ENCODE assay signal across 8 mouse cellular contexts in the genomic region with DNA sequence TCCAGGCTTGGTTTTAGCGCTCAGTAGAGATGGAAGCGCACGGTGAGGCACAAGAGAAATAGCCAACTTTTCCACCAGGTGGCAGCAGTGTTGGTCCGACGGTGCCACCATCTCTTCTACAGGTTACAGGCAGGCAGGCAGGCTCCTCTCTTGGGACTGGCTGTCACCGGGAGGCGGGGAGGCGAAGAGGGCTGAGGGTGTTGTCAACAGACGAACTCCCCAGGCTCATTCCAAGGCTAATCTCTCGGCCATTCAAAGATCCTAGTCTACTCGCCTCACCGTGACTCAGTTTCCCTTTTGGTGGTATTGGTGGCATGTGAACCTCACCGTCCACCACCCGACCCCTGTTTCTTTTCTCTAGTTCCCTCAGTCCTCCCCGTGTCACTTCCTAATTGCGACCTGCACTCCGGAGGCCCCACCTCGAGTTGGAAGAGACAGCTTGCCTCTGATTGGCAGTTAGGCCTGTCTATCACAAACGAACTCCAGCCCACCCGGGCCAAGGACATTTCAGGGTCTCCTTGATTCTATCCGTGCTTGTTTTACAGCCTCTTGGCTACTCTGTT. TPM values are rescaled to one million over a fixed set of nuclear protein-coding genes. Genes with fewer than 3 reads are reported as not detected.
DNase-seq lines count a peak whose midpoint lies in the region; ATAC-seq and TF ChIP-seq lines count a peak whose summit lies in the region.

No protein-coding gene starts in this region.

- TF ChIP-seq CTCF in kidney, adult 2 months (conservative IDR thresholded peaks at IDR 0.05; ENCODE audit: insufficient read depth, insufficient read length, low read depth, low read length) = peak; percentile 93

- 2% methylated on average over 21 of the region's 21 CpGs for WGBS in embryonic facial prominence, embryonic 12.5 days
- 1% methylated on average over 21 of the region's 21 CpGs for WGBS in kidney, adult 2 months
- 1% methylated on average over 21 of the region's 21 CpGs for WGBS in limb, embryonic 11.5 days
- under 1% methylated on average over 21 of the region's 21 CpGs for WGBS in midbrain, embryonic 13.5 days

- peak overlapping the region; percentile 23 for H3K4me3 ChIP-seq in embryonic facial prominence, embryonic 12.5 days
- H3K4me3 ChIP-seq in kidney, adult 2 months (ENCODE audit: insufficient read depth, low read depth, low read length) = peak overlapping the region; percentile 41
- H3K4me3 ChIP-seq in limb, embryonic 11.5 days (ENCODE audit: low read depth, low read length) = peak overlapping the region; percentile 18; the same call in 1 of the 2 replicates
- H3K4me3 ChIP-seq in midbrain, embryonic 13.5 days (replicated peaks) = peak overlapping the region; percentile 33

- H3K27me3 ChIP-seq in embryonic facial prominence, embryonic 12.5 days = peaks cover 26% of the 10 kb centered on the region
- H3K27me3 ChIP-seq in kidney, adult 2 months (replicated peaks; ENCODE audit: control insufficient read depth, insufficient read depth, low read length) = no peaks in the 10 kb centered on the region
- H3K27me3 ChIP-seq in limb, embryonic 11.5 days (ENCODE audit: control insufficient read depth, insufficient read depth, low read length) = no peaks in the 10 kb centered on the region
- H3K27me3 ChIP-seq in midbrain, embryonic 13.5 days = no peaks in the 10 kb centered on the region

- H3K27ac ChIP-seq in embryonic facial prominence, embryonic 12.5 days = no peak overlapping the region
- peak overlapping the region; percentile 57; the same call in 1 of the 2 replicates for H3K27ac ChIP-seq in kidney, adult 2 months (ENCODE audit: insufficient read depth, low read depth, low read length)
- no peak overlapping the region for H3K27ac ChIP-seq in limb, embryonic 11.5 days (replicated peaks; ENCODE audit: low read depth, low read length)
- peak overlapping the region; percentile 45; the same call in 1 of the 2 replicates for H3K27ac ChIP-seq in midbrain, embryonic 13.5 days

- no peaks in the 10 kb centered on the region for H3K36me3 ChIP-seq in embryonic facial prominence, embryonic 12.5 days
- no peaks in the 10 kb centered on the region for H3K36me3 ChIP-seq in kidney, adult 2 months (ENCODE audit: control insufficient read depth, insufficient read depth, low read length)
- H3K36me3 ChIP-seq in limb, embryonic 11.5 days (ENCODE audit: control insufficient read depth, insufficient read depth, low read length) = no peaks in the 10 kb centered on the region
- H3K36me3 ChIP-seq in midbrain, embryonic 13.5 days = peaks cover 23% of the 10 kb centered on the region

- ATAC-seq in embryonic facial prominence, embryonic 12.5 days (ENCODE audit: insufficient number of reproducible peaks, insufficient read depth, low FRiP score, low TSS enrichment) = peak; percentile 68; the same call in 1 of the 2 replicates
- peak; percentile 57; the same call in 1 of the 2 replicates for ATAC-seq in limb, embryonic 11.5 days (ENCODE audit: insufficient number of reproducible peaks, low FRiP score, low TSS enrichment, low read depth)
- ATAC-seq in midbrain, embryonic 13.5 days = peak; percentile 89

- peaks cover 3% of the 10 kb centered on the region; the same call in 1 of the 2 replicates for H3K9me3 ChIP-seq in embryonic facial prominence, embryonic 12.5 days
- no peaks in the 10 kb centered on the region for H3K9me3 ChIP-seq in limb, embryonic 11.5 days (ENCODE audit: control insufficient read depth, low read length)
- H3K9me3 ChIP-seq in midbrain, embryonic 13.5 days = no peaks in the 10 kb centered on the region

- no peak overlapping the region for H3K9ac ChIP-seq in embryonic facial prominence, embryonic 12.5 days
- H3K9ac ChIP-seq in limb, embryonic 11.5 days (ENCODE audit: low read length) = no peak overlapping the region
- peak overlapping the region; percentile 25 for H3K9ac ChIP-seq in midbrain, embryonic 13.5 days (replicated peaks)

- DNase-seq in A20 (ENCODE audit: low read depth, low spot score) = peak; percentile 95
- DNase-seq in adrenal gland, postnatal 14 days = peak; percentile 90
- DNase-seq in heart, adult 8-10 months (ENCODE audit: low spot score) = peak; percentile 63
- DNase-seq in kidney, adult 2 months = peak; percentile 87
- DNase-seq in limb, embryonic 11.5 days (ENCODE audit: low spot score) = peak; percentile 85
- DNase-seq in spleen, adult 18-20 months = peak; percentile 52 to 75

- H3K4me1 ChIP-seq in embryonic facial prominence, embryonic 12.5 days = peaks cover 5% of the 10 kb centered on the region; the same call in 1 of the 2 replicates
- H3K4me1 ChIP-seq in kidney, adult 2 months (ENCODE audit: control insufficient read depth, insufficient read depth, low read length) = peaks cover 4% of the 10 kb centered on the region; the same call in 1 of the 2 replicates
- H3K4me1 ChIP-seq in limb, embryonic 11.5 days (ENCODE audit: control insufficient read depth, insufficient read depth, low read length) = peaks cover 5% of the 10 kb centered on the region; the same call in 1 of the 2 replicates
- H3K4me1 ChIP-seq in midbrain, embryonic 13.5 days (replicated peaks) = peaks cover 28% of the 10 kb centered on the region

- no peak for TF ChIP-seq POLR2A in kidney, adult 2 months (IDR thresholded peaks at IDR 0.05; ENCODE audit: low read depth, low read length)

- H3K4me2 ChIP-seq in embryonic facial prominence, embryonic 12.5 days (replicated peaks) = peak overlapping the region; percentile 49
- peak overlapping the region; percentile 37; the same call in 1 of the 2 replicates for H3K4me2 ChIP-seq in limb, embryonic 11.5 days (ENCODE audit: low read depth, severe bottlenecking)
- H3K4me2 ChIP-seq in midbrain, embryonic 13.5 days (replicated peaks) = peak overlapping the region; percentile 59

RNA-seq across cellular contexts. Expression of gene 4930451I11Rik, which starts 0.7 kb away (rescaled TPM):
- total RNA-seq in adrenal gland, postnatal 14 days (2021) = not detected in 2 replicates
- polyA plus RNA-seq in embryonic facial prominence, embryonic 12.5 days (2016; fragmentation: Nextera tagmentation; extraction: Ambion mirVana) = not detected in 2 replicates
- total RNA-seq in heart, adult 8-10 months (2022) = not detected
- polyA plus RNA-seq in kidney, adult 2 months (2012; rRNA removed) = 0.46 TPM in 1 of 2 replicates, not detected in the other
- not detected in 2 replicates for polyA plus RNA-seq in limb, embryonic 11.5 days (2014; fragmentation: Nextera tagmentation; extraction: Ambion mirVana)
- not detected in 2 replicates for polyA plus RNA-seq in midbrain, embryonic 13.5 days (2015; fragmentation: Nextera tagmentation; extraction: Ambion mirVana)

RNA-seq across cellular contexts. Expression of gene Doc2a, which starts 15.1 kb away (rescaled TPM):
- total RNA-seq in adrenal gland, postnatal 14 days (2021) = 0.63 and 0.64 TPM in 2 replicates
- 2.1 and 2.8 TPM in 2 replicates for polyA plus RNA-seq in embryonic facial prominence, embryonic 12.5 days (2016; fragmentation: Nextera tagmentation; extraction: Ambion mirVana)
- not detected for total RNA-seq in heart, adult 8-10 months (2022)
- 0.15 and 0.33 TPM in 2 replicates for polyA plus RNA-seq in kidney, adult 2 months (2012; rRNA removed)
- 0.85 and 1.5 TPM in 2 replicates for polyA plus RNA-seq in limb, embryonic 11.5 days (2014; fragmentation: Nextera tagmentation; extraction: Ambion mirVana)
- 5.3 and 8.5 TPM in 2 replicates for polyA plus RNA-seq in midbrain, embryonic 13.5 days (2015; fragmentation: Nextera tagmentation; extraction: Ambion mirVana)

RNA-seq across cellular contexts. Expression of gene Hirip3, which starts 29.7 kb away (rescaled TPM):
- 24.1 and 30.2 TPM in 2 replicates for total RNA-seq in adrenal gland, postnatal 14 days (2021)
- polyA plus RNA-seq in embryonic facial prominence, embryonic 12.5 days (2016; fragmentation: Nextera tagmentation; extraction: Ambion mirVana) = 43.7 and 45.6 TPM in 2 replicates
- total RNA-seq in heart, adult 8-10 months (2022) = 1 to 10 TPM; 4.8 to 9.6 (median 6.4) TPM
- 4.2 and 6.6 TPM in 2 replicates for polyA plus RNA-seq in kidney, adult 2 months (2012; rRNA removed)
- 25.9 and 29.4 TPM in 2 replicates for polyA plus RNA-seq in limb, embryonic 11.5 days (2014; fragmentation: Nextera tagmentation; extraction: Ambion mirVana)
- 26.8 and 28.5 TPM in 2 replicates for polyA plus RNA-seq in midbrain, embryonic 13.5 days (2015; fragmentation: Nextera tagmentation; extraction: Ambion mirVana)

RNA-seq across cellular contexts. Expression of gene Ino80e, which starts 30.1 kb away (rescaled TPM):
- 39.2 and 41.9 TPM in 2 replicates for total RNA-seq in adrenal gland, postnatal 14 days (2021)
- polyA plus RNA-seq in embryonic facial prominence, embryonic 12.5 days (2016; fragmentation: Nextera tagmentation; extraction: Ambion mirVana) = 96.7 and 99.6 TPM in 2 replicates
- 10 to 100 TPM; 18.3 to 23.9 (median 21.3) TPM for total RNA-seq in heart, adult 8-10 months (2022)
- 39.6 and 47.0 TPM in 2 replicates for polyA plus RNA-seq in kidney, adult 2 months (2012; rRNA removed)
- 117 and 118 TPM in 2 replicates for polyA plus RNA-seq in limb, embryonic 11.5 days (2014; fragmentation: Nextera tagmentation; extraction: Ambion mirVana)
- 84.3 and 88.8 TPM in 2 replicates for polyA plus RNA-seq in midbrain, embryonic 13.5 days (2015; fragmentation: Nextera tagmentation; extraction: Ambion mirVana)

RNA-seq across cellular contexts. Expression of gene Fam57b, which starts 34.6 kb away (rescaled TPM):
- 32.1 and 32.5 TPM in 2 replicates for total RNA-seq in adrenal gland, postnatal 14 days (2021)
- polyA plus RNA-seq in embryonic facial prominence, embryonic 12.5 days (2016; fragmentation: Nextera tagmentation; extraction: Ambion mirVana) = 1.2 and 2.0 TPM in 2 replicates
- total RNA-seq in heart, adult 8-10 months (2022) = 10 to 100 TPM in 1 of 4 experiments, 1 to 10 TPM in 3; 6.9 to 10.1 (median 8.0) TPM
- 4.2 and 6.3 TPM in 2 replicates for polyA plus RNA-seq in kidney, adult 2 months (2012; rRNA removed)
- not detected in 2 replicates for polyA plus RNA-seq in limb, embryonic 11.5 days (2014; fragmentation: Nextera tagmentation; extraction: Ambion mirVana)
- polyA plus RNA-seq in midbrain, embryonic 13.5 days (2015; fragmentation: Nextera tagmentation; extraction: Ambion mirVana) = 48.3 and 52.6 TPM in 2 replicates

Comparison
In these comparisons a context has a peak if more than half of its experiments do, and no peak if none do; other contexts are left out.
1. H3K27ac ChIP-seq: peak in kidney, adult 2 months (single experiment) and midbrain, embryonic 13.5 days (single experiment); none in embryonic facial prominence, embryonic 12.5 days (single experiment) and limb, embryonic 11.5 days (single experiment).
2. Peak in every context shown above with its lines, with median percentiles within 50 percentile points of each other: DNase-seq, ATAC-seq, H3K4me2 ChIP-seq and H3K4me3 ChIP-seq.